15 mouse cellular contexts compared by ENCODE assay signal in the genomic region with DNA sequence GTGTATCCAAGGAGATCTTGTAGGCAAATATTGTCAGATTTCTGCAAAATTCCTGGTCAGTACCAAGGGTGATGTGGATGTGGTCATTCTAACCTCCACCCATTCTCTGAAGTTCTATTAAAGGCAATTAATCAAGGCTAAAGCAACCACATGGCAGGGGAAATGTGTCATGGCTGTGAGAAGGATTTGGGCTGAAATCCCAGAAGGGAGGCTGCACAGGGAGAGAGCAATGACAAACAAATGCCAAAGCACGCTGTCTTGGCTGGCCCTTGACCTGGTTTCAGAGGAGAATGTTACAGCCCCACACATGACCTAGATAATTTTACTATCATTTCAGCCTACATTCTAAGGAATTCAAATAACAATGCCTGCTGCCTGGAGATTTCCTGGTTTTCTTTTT. TPM values are rescaled to one million over a fixed set of nuclear protein-coding genes. Genes with fewer than 3 reads are reported as not detected.
DNase-seq lines count a peak whose midpoint lies in the region; ATAC-seq and TF ChIP-seq lines count a peak whose summit lies in the region.
"Had no signal": no experiment of that assay in that cellular context is flagged by ENCODE, and none has a peak within 500 bp of the region (broad histone marks: within the 10 kb centered on the region; RNA-seq: fewer than 3 reads in every experiment).

No protein-coding gene starts in this region.

- H3K9me3 ChIP-seq in heart, embryonic 11.5 days (replicated peaks; ENCODE audit: control insufficient read depth, low read length) = no peaks in the 10 kb centered on the region
- H3K9me3 ChIP-seq: forebrain, embryonic 13.5 days; hindbrain, embryonic 15.5 days; lung, embryonic 15.5 days; stomach, embryonic 15.5 days had no signal

- H3K27me3 ChIP-seq in heart, embryonic 11.5 days (ENCODE audit: control insufficient read depth, insufficient read depth, low read length) = no peaks in the 10 kb centered on the region
- H3K27me3 ChIP-seq in C2C12 (ENCODE audit: control insufficient read depth, insufficient read depth, insufficient read length) = no peaks in the 10 kb centered on the region
- H3K27me3 ChIP-seq: forebrain, embryonic 13.5 days; hindbrain, embryonic 15.5 days; lung, embryonic 15.5 days; stomach, embryonic 15.5 days had no signal

- no peak overlapping the region for H3ac ChIP-seq in C2C12 (ENCODE audit: control insufficient read depth, insufficient read length, low read depth)

- ATAC-seq in heart, embryonic 11.5 days (replicated peaks; ENCODE audit: insufficient number of reproducible peaks, low FRiP score, low TSS enrichment) = no peak
- ATAC-seq: forebrain, embryonic 13.5 days had no signal

- peak; percentile 25 to 34 for DNase-seq in heart, postnatal 10 days
- DNase-seq in adrenal gland, postnatal 10 days = peak; percentile 72
- DNase-seq in cerebellum, postnatal 25 days = peak; percentile 64 to 76
- DNase-seq in layer of hippocampus, adult 8-10 months (ENCODE audit: low spot score in 2 of 2) = no peak
- DNase-seq in B cell, adult 2 months = no peak
- no peak for DNase-seq in frontal cortex, postnatal 14 days (ENCODE audit: low spot score in 2 of 2)
- DNase-seq: embryo, embryonic 11 days; layer of hippocampus, adult 9-11 months had no signal

- TF ChIP-seq CTCF in C2C12 (IDR thresholded peaks at IDR 0.05; ENCODE audit: control insufficient read depth, insufficient read depth, insufficient read length) = no peak

- no peaks in the 10 kb centered on the region for H3K79me3 ChIP-seq in C2C12 (ENCODE audit: low read depth)

- H3K36me3 ChIP-seq in heart, embryonic 11.5 days (ENCODE audit: control insufficient read depth, insufficient read depth, low read length) = no peaks in the 10 kb centered on the region
- H3K36me3 ChIP-seq in C2C12 (ENCODE audit: control insufficient read depth, insufficient read depth) = no peaks in the 10 kb centered on the region
- H3K36me3 ChIP-seq: hindbrain, embryonic 15.5 days; lung, embryonic 15.5 days; stomach, embryonic 15.5 days had no signal

- no peak overlapping the region for H3K4me2 ChIP-seq in heart, embryonic 11.5 days
- H3K4me2 ChIP-seq: forebrain, embryonic 13.5 days; hindbrain, embryonic 15.5 days; lung, embryonic 15.5 days; stomach, embryonic 15.5 days had no signal

- H3K79me2 ChIP-seq in C2C12 (ENCODE audit: control insufficient read depth, insufficient read depth) = no peaks in the 10 kb centered on the region

- intact Hi-C loops in heart, postnatal 10 days (cut with DNase I) = no loop called here

- H3K4me1 ChIP-seq in heart, embryonic 11.5 days (ENCODE audit: control insufficient read depth, insufficient read depth, low read length) = no peaks in the 10 kb centered on the region
- H3K4me1 ChIP-seq: hindbrain, embryonic 15.5 days; lung, embryonic 15.5 days; stomach, embryonic 15.5 days had no signal

- 76% methylated on average over 1 of the region's 1 CpGs for WGBS in heart, embryonic 11.5 days (ENCODE audit: insufficient replicate concordance)

- H3K4me3 ChIP-seq in heart, embryonic 11.5 days (ENCODE audit: low read depth, low read length) = no peak overlapping the region
- no peak overlapping the region for H3K4me3 ChIP-seq in C2C12 (ENCODE audit: insufficient read depth, poor library complexity, severe bottlenecking)
- H3K4me3 ChIP-seq: forebrain, embryonic 13.5 days; hindbrain, embryonic 15.5 days; lung, embryonic 15.5 days; stomach, embryonic 15.5 days had no signal

- H3K9ac ChIP-seq in heart, embryonic 11.5 days (ENCODE audit: low read depth, low read length) = no peak overlapping the region
- H3K9ac ChIP-seq: forebrain, embryonic 13.5 days; hindbrain, embryonic 15.5 days; lung, embryonic 15.5 days; stomach, embryonic 15.5 days had no signal

- H3K27ac ChIP-seq in heart, embryonic 11.5 days (ENCODE audit: low read depth, low read length) = no peak overlapping the region
- H3K27ac ChIP-seq: forebrain, embryonic 13.5 days; hindbrain, embryonic 15.5 days; lung, embryonic 15.5 days; stomach, embryonic 15.5 days had no signal

TF ChIP-seq in C2C12, 6 proteins besides CTCF, POLR2A, EP300 and RAD21:
- TF ChIP-seq FOSL1 (IDR thresholded peaks at IDR 0.05; ENCODE audit: insufficient read depth, low read length, poor library complexity, severe bottlenecking) = no peak
- TF ChIP-seq MAX (IDR thresholded peaks at IDR 0.05) = peak; percentile 56
TF ChIP-seq in C2C12: peak in this region for 1.

RNA-seq across cellular contexts. Expression of gene Adamts16, which starts 52.6 kb away (rescaled TPM):
- under 1 TPM; 0.55 to 0.60 TPM for total RNA-seq in heart, postnatal 10 days (2021)
- polyA plus RNA-seq in heart, embryonic 11.5 days (2014; fragmentation: Nextera tagmentation; extraction: Ambion mirVana) = 0.10 and 0.13 TPM in 2 replicates
- polyA plus RNA-seq in C2C12 (2012; fragmentation: generic; extraction: Trizol) = not detected
- 1 to 10 TPM; 1.4 to 2.2 TPM for total RNA-seq in adrenal gland, postnatal 10 days (2021)
- total RNA-seq in layer of hippocampus, adult 8-10 months (2022) = 1 to 10 TPM; 2.4 to 2.8 (median 2.7) TPM
- total RNA-seq: monocyte, adult 5-6 weeks had no signal

Comparison
In these comparisons a context has a peak if more than half of its experiments do, and no peak if none do; other contexts are left out.
1. DNase-seq: peak in heart, postnatal 10 days (2 of 2), adrenal gland, postnatal 10 days (single experiment) and cerebellum, postnatal 25 days (2 of 2); none in layer of hippocampus, adult 8-10 months (0 of 2), B cell, adult 2 months (0 of 2) and frontal cortex, postnatal 14 days (0 of 2).